Mouse (Mus musculus) adrenal gland, postnatal 10 days (tissue): ENCODE data around the gene Il17rc. TPM values are rescaled to one million over a fixed set of nuclear protein-coding genes. Genes with fewer than 3 reads are reported as not detected.
A peak's percentile ranks its signal among the peaks of the same experiment; 100 is the strongest.

Experiments
- DNase-seq: peaks from one replicate; pipeline ENCODE4 v3.0.0; 2021; ENCODE audit warnings: mixed read lengths
- total RNA-seq, 2 experiments: library from RNA; stranded (reverse); gene quantifications; 2 replicates each; pipeline ENCODE4 v1.2.3; 2021

The Il17rc gene
- total RNA-seq, 2 experiments from 2014 or later = 22.6 to 25.0 TPM

DNA sequence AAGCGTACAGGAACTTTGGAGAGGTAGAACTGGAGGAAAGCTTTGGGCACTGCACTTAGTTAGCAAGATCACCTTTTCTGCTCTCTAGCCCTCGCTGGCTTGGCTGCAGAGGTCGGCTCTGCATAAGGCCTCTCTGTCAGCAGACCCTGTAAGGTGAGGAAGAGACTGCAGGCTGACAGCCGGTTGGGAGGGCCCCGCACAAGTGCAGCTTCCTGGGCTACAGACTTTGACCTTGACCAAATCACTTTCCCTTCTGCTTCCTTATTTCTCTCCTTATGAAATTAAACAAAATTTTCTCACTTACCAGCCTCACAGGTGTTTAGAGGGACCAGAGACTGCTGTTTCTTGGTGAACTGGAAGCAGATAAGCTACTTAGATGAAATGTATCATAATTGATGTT, 16.2 kb upstream of the Il17rc start:
- no peak for DNase-seq

DNA sequence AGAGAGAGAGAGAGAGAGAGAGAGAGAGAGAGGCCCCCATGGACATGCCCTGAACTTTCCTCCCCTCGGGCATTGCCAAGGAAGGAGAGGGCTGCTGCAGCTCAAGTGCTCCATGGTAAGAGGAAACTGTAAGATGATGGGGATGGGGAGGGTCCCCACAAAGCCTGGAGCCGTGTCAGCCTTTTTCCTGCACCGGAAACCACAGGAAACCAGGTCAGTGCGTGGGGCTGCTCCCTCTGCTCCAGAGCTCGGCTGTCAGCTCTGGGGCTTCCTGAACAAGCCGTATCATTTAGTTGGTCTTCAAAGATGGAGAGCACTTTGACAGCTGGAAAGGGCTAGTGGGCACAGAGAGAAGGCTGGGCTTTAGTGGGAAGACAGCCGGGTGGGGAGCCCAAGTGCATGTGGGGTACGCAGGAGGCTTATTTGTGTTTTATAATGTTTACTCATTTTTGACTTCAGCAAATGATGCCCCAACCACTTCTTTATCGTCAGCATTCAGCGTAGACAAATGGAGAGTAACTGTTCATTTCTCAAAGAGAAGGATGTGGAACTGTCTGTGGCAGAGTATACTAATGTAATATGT, 13.2 kb upstream of the Il17rc start, which contains the start of gene Il17re:
Gene Il17re, plus strand, starts transcription at position 533 of the 583 bp plus-strand sequence.
- DNase-seq = no peak

DNA sequence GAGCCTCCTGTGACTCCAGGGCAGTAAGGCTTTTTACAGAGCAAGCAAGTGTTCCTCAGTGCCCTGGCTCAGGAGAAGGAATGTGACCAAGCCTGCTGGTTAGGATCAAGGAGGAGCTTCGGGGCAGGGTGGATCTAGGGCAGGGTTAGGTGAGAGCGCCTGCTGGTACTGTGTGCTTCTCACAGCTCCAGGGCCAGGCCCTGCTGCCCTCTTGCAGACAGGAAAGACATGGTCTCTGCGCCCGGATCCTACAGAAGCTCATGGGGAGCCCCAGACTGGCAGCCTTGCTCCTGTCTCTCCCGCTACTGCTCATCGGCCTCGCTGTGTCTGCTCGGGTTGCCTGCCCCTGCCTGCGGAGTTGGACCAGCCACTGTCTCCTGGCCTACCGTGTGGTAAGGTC, 12.6 kb upstream of the Il17rc start:
- no peak for DNase-seq

DNA sequence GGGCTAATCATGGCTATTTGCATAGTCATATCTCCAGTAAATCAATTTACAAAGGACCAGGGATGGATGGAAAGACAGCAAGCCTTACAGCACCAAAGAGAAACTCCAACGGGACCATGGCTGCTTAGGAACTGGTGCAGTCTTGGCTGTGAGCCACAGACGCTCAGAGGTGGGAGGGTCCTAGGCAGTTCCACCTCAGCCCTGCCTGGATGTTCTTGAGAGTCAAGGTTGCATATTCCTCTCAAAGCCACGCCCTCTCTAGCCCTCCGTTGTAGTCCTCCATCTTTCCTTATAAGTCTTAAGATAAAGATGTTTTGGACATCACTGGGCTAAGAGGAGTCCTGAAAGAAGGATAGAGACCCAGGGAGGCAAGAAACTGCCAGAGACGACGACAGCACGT, 7.2 kb upstream of the Il17rc start:
- no peak for DNase-seq

DNA sequence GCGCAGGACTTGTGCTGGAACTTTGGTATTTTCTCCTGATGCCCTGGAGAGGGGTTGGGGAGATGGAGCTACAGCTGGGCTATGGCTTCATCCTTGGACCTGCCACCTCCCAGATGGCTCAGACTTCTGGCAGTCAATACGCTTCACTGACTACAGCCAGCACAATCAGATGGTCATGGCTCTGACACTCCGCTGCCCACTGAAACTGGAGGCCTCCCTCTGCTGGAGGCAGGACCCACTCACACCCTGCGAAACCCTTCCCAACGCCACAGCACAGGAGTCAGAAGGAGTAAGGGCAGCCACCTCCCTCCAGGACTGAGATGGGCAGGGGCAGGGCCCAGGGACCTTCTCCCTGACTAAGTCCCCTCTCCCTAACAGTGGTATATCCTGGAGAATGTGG, 5.6 kb upstream of the Il17rc start:
- DNase-seq = no peak

DNA sequence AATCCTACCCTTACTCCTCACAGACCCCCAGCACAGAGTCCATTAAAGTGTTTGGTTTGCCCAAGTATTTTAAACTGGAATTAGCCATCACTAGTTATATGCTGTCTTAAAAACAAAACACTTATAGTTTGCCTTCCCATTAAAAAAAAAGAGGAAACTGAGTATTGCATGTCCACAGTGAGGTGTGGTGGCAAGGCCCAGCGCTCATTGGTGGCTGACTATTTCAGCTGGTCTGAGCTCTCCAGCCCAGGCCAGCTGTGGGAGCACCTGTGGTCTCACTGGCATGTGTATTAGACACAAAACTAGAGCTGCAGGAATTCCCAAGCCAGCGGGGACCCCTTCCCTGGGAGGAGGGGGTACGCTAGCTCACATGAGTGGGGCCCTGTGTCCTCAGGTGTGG, 2.7 kb upstream of the Il17rc start:
- no peak for DNase-seq

DNA sequence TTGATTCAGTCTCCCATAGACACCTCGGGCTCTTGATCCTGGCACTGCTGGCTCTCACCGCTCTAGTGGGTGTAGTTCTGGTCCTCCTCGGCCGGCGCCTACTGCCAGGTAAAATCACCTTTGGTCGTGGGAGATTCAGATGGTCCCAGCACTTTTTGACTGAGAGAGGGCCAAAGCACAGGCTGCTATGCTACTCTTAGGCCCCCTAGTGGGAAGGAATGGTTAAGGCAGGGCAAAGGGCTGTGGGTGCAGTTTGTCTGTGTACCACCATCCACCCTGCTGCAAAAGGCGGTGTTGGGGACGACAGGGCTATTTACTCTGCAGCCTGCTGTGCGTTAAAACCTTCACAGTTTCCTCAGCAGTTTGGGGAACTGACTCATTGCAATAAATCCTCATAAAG, 2.2 kb upstream of the Il17rc start:
- peak; percentile 78 for DNase-seq

DNA sequence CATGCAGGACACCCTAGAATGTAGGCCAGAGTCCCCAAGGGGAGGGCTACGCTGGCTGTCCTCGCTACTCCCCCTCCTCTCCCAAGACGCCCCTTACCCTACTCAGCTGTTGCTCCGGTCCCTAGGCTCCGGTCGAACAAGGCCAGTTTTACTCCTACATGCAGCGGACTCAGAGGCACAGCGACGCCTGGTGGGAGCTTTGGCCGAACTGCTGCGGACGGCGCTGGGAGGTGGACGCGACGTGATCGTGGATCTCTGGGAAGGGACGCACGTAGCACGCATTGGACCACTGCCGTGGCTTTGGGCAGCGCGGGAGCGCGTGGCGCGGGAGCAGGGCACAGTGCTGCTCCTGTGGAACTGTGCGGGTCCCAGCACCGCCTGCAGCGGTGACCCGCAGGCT, 1.8 kb upstream of the Il17rc start:
- DNase-seq = peak; percentile 88

DNA sequence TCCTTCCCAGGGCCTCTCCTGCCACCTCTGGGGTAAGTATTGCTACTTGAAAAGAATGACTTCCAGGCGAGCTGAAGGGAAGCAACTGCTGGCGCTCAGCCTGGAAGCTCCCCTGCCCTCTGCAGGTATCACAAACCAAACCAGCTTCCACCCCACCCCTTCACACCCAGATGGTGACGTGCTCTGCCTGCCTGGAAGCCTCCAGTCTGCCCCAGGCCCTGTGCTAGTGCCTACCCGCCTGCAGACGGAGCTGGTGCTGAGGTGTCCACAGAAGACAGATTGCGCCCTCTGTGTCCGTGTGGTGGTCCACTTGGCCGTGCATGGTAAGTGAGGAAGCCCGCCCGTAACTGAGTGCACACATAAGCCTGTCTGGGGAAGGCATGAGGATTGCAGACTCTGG, 834 bp downstream of the Il17rc start:
- DNase-seq = no peak

DNA sequence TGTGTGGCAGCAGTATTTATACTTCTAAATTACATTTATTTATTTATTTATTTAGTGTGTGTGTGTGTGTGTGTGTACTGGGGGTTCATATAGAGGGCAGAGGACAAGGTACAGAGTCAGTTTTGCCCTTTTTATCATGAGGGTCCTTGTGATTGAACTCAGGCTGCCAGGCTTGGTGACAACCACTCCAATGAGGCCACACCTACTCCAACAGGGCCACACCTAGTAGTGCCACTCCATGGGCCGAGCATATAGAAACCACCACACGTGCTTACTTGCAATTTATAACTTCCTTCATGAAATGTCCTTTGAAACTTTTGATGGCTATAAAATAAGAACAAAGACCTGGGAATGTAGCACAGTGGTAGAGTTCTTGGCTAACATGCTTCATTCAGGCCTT, 2.0 kb downstream of the Il17rc start:
- DNase-seq = no peak

DNA sequence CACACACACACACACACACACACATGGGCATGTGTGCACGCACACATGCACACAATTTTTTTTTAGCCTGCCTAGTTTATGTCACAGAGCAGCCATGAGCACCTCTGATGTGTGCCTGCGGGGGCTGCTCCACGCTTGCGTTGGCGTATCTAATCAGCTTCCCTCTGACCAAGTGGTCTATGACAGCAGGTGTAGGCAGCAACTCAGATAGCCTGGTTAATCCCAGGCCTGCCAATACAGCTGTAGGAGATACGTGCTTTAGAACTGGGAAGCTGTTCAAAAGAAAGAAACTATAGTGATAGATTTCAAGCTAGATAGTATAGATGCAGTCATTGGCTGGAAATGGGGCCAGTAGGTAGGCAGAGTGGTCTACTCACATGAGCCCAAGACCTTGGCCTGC, 2.5 kb downstream of the Il17rc start:
- DNase-seq = no peak

DNA sequence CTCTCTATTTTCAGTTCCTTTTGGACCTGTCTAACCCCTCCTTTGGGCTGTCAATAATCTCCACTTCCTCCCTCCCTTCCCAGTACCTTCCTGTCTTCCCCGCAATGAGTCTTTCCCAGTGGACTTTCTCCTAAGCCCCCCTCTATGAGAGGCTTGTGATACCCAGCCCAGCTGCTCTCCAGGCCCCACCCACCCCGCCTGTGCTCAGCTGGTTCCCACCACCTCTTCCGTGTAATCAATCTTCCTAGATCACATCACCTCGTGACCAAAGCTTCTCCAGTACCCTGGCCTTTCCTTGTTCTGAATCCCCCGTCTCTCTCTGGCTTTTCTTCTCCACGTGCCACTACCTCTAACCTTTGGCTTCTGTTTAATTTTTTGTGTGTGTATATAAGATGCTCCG, 6.1 kb downstream of the Il17rc start:
- DNase-seq = no peak

DNA sequence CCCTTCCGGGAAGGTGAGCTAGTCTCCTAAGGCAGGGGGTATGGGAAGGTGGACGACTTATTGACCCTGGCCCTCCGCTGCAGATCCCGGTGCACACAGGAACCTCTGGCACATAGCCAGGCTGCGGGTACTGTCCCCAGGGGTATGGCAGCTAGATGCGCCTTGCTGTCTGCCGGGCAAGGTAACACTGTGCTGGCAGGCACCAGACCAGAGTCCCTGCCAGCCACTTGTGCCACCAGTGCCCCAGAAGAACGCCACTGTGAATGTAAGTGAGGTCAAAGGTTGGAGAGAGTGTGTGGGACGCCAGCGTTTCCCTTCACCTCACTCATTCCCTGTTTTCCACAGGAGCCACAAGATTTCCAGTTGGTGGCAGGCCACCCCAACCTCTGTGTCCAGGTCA, 7.7 kb downstream of the Il17rc start:
- DNase-seq = peak; percentile 67

DNA sequence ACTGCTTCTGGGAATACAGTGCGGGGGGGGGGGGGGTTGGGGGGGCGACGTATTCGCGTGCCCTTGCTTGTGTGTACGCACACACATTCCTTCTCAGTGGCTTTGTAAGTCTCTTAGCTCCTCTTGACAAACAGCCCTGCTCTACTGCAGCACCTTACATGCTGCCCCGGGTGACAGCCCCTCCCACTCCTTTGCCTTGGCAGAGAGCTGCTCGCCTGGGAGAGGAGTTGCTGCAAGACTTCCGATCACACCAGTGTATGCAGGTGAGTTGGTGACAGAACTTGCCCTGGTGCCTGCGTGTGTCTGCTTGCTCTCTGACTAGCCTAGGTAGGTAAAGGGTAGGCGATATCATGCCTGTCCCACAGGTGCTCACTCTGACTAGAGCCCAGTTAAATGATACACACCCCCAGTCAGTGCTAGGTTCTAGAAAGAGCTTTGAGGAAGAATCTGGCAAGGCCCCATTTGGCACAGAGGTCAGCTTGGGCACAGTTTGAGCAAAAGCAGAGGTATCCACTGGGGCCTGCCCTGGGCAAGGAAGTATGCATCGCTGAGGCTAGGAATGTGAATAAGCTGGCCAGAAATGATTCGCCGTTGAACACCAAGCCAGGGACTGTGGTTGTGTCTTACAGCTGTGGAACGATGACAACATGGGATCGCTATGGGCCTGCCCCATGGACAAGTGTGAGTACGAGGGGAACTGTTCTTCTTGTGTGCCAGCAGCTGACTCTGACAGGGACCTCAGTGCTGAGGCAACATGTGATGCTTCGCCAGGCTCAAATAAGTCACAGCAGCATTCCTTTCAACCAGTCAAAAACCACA, 9.5 kb downstream of the Il17rc start:
- DNase-seq = peak; percentile 77

DNA sequence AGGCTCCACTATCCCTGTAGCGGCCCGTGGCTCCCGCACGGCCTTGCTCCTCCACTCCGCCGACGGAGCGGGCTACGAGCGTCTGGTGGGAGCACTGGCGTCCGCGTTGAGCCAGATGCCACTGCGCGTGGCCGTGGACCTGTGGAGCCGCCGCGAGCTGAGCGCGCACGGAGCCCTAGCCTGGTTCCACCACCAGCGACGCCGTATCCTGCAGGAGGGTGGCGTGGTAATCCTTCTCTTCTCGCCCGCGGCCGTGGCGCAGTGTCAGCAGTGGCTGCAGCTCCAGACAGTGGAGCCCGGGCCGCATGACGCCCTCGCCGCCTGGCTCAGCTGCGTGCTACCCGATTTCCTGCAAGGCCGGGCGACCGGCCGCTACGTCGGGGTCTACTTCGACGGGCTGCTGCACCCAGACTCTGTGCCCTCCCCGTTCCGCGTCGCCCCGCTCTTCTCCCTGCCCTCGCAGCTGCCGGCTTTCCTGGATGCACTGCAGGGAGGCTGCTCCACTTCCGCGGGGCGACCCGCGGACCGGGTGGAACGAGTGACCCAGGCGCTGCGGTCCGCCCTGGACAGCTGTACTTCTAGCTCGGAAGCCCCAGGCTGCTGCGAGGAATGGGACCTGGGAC, 11.4 kb downstream of the Il17rc start:
- peak; percentile 49 for DNase-seq

DNA sequence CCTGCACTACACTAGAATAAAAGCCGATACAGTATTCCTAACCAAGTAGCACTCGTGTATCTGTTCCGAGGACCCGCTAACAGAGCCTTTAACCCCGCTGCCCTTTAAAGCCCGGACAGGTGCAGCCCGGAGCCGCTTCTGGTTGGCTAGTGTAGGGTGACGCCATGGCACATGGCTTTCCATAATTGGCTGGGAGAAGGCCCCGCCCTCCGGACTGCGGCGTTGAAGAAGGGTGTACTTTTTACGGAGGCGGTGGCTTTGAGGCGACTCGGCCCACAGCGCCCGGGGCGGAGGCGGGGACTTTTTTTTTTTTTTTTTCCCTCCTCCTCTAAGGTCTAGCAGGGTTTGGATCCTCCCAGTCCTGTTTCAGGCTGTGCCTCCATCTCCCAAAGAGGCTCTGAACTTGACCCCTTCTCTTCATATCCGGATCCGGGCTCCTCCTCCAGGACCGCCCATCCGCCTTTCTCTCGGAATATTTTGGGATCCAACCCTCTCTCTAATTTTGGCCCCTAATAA, 11.9 kb downstream of the Il17rc start, which contains the start of gene Creld1:
Gene Creld1, plus strand, starts transcription at position 198 of the 516 bp plus-strand sequence.
- DNase-seq = peak; percentile 96

DNA sequence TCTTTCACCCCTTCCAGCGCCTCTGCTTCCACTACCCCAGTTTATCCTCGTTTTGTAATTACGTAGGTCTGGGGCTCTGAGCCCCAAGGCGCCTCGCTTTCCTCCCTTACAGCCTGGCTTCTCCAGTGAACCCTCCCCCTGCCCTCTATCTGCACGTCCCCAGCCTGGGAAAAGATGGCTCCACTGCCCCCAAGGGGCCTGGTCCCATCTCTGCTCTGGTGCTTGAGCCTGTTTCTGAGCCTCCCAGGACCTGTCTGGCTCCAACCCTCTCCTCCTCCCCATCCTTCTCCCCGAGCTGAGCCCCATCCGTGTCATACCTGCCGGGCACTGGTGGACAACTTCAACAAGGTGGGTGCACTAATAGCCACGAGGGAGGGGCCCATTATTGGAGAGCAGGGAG, 12.5 kb downstream of the Il17rc start:
- DNase-seq = peak; percentile 39

DNA sequence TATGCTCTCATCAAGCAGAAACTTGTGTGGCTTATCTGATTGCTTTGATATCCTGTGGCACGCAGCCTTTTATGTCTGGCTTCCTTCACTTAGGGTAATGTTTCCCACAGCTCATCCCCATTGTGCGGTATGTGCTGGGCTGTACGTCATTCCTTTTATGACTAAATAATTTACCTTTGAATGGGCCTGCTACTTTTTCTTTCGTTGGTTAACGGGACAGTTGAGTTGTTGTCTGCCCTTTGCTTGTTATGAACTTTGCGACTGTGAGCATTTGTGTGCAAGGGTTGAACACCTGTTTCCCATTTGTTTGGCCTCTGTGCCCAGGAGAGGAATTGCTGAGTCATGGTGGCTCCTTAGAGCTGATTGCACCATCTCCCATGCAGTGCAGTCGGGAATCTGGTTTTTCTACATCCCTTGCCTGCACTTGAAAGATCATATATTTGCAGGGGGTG, 15.9 kb downstream of the Il17rc start:
- peak; percentile 24 for DNase-seq

DNA sequence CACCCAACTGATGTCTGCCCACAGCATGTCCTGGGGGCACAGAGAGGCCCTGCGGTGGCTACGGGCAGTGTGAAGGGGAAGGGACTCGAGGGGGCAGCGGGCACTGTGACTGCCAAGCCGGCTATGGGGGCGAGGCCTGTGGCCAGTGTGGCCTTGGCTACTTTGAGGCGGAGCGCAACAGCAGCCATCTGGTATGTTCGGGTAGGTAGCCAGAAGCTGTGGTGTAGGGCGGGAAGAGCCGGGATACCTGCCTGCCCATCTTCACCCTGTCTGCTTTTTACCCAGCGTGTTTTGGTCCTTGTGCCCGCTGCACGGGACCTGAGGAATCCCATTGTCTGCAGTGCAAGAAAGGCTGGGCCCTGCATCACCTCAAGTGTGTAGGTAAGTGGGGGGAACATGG, 18.2 kb downstream of the Il17rc start:
- no peak for DNase-seq

DNA sequence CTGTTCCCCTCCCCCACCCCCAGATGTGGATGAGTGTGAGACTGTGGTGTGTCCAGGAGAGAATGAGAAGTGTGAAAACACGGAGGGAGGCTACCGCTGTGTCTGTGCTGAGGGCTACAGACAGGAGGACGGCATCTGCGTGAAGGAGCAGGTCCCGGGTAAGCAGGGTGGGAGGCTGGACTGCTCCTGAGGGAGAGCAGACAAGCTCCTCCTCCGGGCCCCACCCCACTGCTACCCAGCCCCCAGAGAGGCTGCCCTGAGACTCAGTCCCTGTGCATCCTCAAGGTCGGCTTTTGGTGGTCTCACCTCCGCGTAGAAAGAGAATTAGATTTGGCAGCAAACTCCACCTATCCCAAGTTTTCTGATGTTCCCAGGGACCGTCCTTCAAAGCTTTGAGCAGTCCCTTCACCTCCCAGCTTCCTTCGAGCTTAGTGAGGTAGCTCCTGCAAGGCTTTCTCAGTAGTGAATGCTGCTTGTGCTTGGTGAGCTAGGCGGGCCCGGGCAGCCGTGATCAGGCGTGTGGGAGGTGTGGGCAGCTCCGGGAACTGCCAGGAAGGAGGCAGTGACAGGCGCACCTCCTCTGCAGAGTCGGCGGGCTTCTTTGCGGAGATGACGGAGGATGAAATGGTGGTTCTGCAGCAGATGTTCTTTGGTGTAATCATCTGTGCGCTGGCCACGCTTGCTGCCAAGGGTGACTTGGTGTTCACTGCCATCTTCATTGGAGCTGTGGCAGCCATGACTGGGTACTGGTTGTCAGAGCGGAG, 21.1 kb downstream of the Il17rc start:
- no peak for DNase-seq

DNA sequence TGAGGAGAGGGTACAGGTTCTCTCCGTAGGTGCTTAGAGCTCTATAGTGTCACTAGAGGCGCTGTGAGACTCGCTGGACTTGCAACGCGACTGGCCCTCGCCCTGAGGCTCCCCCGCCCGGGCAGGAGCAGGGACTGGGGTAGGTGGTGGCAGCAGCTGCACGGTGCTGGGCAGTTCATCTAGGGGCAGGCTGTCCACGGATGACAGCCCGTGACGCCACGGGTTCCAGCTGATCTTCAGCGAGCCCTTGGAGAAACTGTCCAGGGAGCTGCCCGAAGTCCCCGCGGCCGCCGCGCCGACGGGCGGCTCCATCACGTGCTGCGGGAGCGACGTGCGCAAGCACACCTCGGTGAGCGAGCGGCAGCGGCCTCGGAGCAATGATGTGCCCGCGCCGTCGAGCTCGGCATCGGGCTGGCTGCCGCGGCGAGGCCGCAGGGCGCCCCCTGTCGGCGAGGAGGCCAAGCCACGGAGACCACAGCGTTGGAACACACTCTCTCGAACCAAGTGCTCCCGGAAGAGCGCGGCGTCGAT, 23.1 kb downstream of the Il17rc start:
- DNase-seq = peak; percentile 86

DNA sequence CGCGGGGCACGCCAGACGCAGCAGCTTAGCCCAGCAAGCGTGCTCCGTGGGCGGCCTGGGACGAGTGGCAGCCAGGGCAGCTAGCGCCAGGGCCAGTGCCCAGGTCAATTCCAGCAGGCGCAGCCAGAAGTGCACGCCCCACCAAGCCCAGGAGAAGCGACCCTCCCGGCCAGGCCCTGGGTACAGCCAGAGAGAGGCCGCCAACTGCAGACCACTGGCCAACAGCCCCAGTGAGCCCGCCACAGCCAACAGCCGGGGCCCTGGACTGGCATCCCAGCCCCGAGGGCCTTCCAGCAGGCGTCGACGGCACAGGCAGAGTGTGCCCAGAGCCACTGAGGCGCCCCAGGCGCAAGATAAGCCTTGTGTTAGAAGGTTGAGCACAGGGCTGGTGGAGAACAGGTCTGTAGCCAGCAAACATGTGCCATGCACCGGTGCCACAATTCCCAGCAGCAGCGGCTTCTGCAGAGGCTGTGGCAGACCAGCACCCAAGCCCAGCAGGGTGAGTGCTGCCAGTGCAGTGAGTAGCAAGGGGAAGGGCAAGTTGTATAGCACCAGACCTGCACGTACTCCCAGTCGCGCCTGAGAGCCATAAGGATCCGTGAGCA, 23.9 kb downstream of the Il17rc start:
- no peak for DNase-seq
